Mouse (Mus musculus) limb, embryonic 14.5 days (tissue): ENCODE results near the gene Rpl38. TPM values are rescaled to one million over a fixed set of nuclear protein-coding genes. Genes with fewer than 3 reads are reported as not detected.

Experiments used
- ATAC-seq: fragments of 200-750 bp; cut with Nextera tagmentation; 2 replicates; pipeline ENCODE4 v1.8.0; 2017; ENCODE audit warnings: low read depth, moderate number of reproducible peaks, moderate TSS enrichment; ENCODE audit not compliant: low FRiP score
- DNase-seq: peaks from one replicate; pipeline ENCODE4 v3.0.0-alpha.2; 2015; ENCODE audit warnings: low spot score
- H3K27ac ChIP-seq: fragments of 300-500 bp; sonication (generic); replicated peaks from 2 replicates; pipeline ENCODE4 v1.5.1; 2014; ENCODE audit warnings: low read depth, mild to moderate bottlenecking, low read length, moderate library complexity, mixed read lengths
- H3K27me3 ChIP-seq: fragments of 300-500 bp; sonication (generic); 2 replicates; pipeline ENCODE4 v1.6.1; 2014; ENCODE audit warnings: low read length, mixed read lengths; ENCODE audit not compliant: control insufficient read depth, insufficient read depth
- H3K36me3 ChIP-seq: fragments of 300-500 bp; sonication (generic); 2 replicates; pipeline ENCODE4 v1.6.1; 2014; ENCODE audit warnings: mild to moderate bottlenecking, low read length, moderate library complexity, mixed read lengths; ENCODE audit not compliant: control insufficient read depth, insufficient read depth
- H3K4me1 ChIP-seq: fragments of 300-500 bp; sonication (generic); 2 replicates; pipeline ENCODE4 v1.6.1; 2014; ENCODE audit warnings: antibody characterized with exemption, low read length, mixed read lengths; ENCODE audit not compliant: control insufficient read depth, insufficient read depth
- H3K4me2 ChIP-seq: fragments of 300-500 bp; sonication (generic); replicated peaks from 2 replicates; pipeline ENCODE4 v1.6.1; 2014; ENCODE audit warnings: low read depth, mild to moderate bottlenecking, low read length, moderate library complexity; ENCODE audit not compliant: severe bottlenecking
- H3K4me3 ChIP-seq: fragments of 300-500 bp; sonication (generic); replicated peaks from 2 replicates; pipeline ENCODE4 v1.5.1; 2014; ENCODE audit warnings: low read length
- H3K9ac ChIP-seq: fragments of 300-500 bp; sonication (generic); 2 replicates; pipeline ENCODE4 v1.6.1; 2014; ENCODE audit warnings: mild to moderate bottlenecking, low read depth, low read length, moderate library complexity; ENCODE audit not compliant: severe bottlenecking
- H3K9me3 ChIP-seq: fragments of 300-500 bp; sonication (generic); 2 replicates; pipeline ENCODE4 v1.6.1; 2016; ENCODE audit warnings: low read length; ENCODE audit not compliant: control insufficient read depth
- POLR2A ChIP-seq: fragments of 200-500 bp; IDR thresholded peaks from 2 replicates; pipeline ENCODE4 v1.8.0; 2012; ENCODE audit warnings: inconsistent platforms, mild to moderate bottlenecking, moderate library complexity, borderline replicate concordance; ENCODE audit not compliant: insufficient read depth, insufficient read length; ENCODE audit errors: extremely low read depth
- WGBS: fragments of 180-500 bp; shearing (Covaris S2); extraction: QIAGEN DNeasy Blood & Tissue Kit; methylation state at CpG from one replicate; pipeline ENCODE4 v1.1.7; 2014; 5-methylcytosine and 5-hydroxymethylcytosine counted together
- polyA plus RNA-seq, 2 experiments: library from polyadenylated mRNA; depleted of rRNA in 1 of 2; stranded (reverse) in 1 of 2; unstranded in 1 of 2; fragments of >200 nt; fragmentation: Nextera tagmentation in 1 of 2; extraction: Ambion mirVana in 1 of 2; gene quantifications; 2 replicates each; pipeline versions ENCODE4 v1.2.1 to v1.2.3; 2012 to 2014

Rpl38 gene
- polyA plus RNA-seq, 2 experiments, result 1,139 to 2,419 TPM

DNA sequence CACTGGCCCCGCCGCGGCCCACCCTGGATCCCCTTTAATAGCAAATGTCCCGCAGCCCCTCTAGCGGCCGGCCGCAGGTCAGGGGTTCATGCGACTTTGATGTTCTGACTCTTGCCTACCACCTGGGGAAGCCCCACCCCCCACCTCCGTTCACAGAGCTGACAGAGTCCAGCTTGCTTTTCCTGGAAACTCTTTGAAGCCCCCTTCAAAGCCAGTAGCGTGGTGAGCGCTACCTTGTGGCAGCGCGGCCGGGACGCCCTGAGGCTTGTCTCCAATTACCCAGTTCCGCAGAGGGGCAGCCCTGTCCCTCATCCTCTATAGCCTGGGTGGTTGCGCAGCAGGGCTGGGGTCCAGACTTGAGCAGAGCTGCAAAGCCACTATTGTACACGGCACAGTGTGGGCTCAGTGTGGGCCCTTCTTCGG, 28.6 kb upstream of the Rpl38 start:
- ATAC-seq (no peak), DNase-seq (no peak)
- Histone ChIP-seq H3K4me1 (peaks cover 10% of the 10 kb centered on the region; the same call in 1 of the 2 replicates), H3K9me3 (no peaks in the 10 kb centered on the region), H3K27me3 (peaks cover 4% of the 10 kb centered on the region; the same call in 1 of the 2 replicates), H3K4me3 (no peak overlapping the region), H3K4me2 (peak overlapping the region; percentile 16; the same call in 1 of the 2 replicates), H3K27ac (no peak overlapping the region), H3K36me3 (no peaks in the 10 kb centered on the region), H3K9ac (no peak overlapping the region)
- no peak for TF ChIP-seq POLR2A
- 3% methylated on average over 19 of the region's 19 CpGs for WGBS

DNA sequence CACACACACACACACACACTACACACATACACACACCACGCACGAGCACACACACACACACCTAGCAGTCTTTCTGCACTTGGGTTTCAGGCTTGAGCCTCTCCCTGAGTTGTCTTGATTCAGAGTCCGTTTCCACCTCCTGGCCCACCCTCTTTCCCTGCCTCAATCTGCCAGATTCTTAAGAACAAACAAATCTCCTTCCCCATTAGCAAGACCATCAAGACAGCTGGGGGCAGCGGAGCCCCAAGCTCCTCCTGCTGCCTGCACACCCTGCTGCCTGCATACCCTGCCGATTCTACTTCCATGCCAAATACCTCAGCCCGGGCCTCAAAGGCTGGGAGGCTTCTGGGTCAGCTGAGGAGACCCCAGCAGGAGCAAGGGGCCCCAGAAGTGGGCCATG, 27.7 kb upstream of the Rpl38 start:
- WGBS, result 45% methylated on average over 6 of the region's 6 CpGs
- H3K4me3 ChIP-seq, result no peak overlapping the region
- ATAC-seq, result no peak

DNA sequence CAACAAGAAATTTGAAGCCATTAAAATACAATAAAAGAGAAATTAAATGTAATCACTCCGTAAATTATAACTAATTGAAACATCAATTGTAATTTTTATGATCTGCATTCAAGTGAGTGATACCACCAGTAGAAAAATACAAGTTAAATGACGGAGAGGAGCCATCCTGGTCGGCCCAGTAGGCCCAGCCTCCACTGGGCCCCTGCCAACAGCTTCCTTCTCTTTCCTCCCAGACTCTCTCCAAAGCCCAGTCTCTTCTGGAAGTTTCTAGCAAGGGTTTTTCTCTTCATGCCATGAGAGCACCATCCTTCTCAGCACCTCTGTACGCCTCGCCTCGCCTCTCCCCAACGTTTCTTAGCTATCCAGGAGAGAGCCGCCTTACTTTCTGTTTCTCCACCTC, 27.2 kb upstream of the Rpl38 start:
- Histone ChIP-seq H3K9me3 (no peaks in the 10 kb centered on the region), H3K36me3 (no peaks in the 10 kb centered on the region), H3K27me3 (peaks cover 4% of the 10 kb centered on the region; the same call in 1 of the 2 replicates), H3K27ac (no peak overlapping the region), H3K4me1 (peaks cover 10% of the 10 kb centered on the region; the same call in 1 of the 2 replicates), H3K4me2 (no peak overlapping the region), H3K4me3 (no peak overlapping the region), H3K9ac (0 out of 2 replicates have a peak overlapping the region, but pooled peaks have one; percentile 14)
- WGBS, result 84% methylated on average over 8 of the region's 8 CpGs
- no peak for ATAC-seq
- no peak for TF ChIP-seq POLR2A
- DNase-seq, result no peak

More for the DNA sequence above, 27.7 kb upstream of the Rpl38 start:
- Histone ChIP-seq H3K4me1 (peaks cover 10% of the 10 kb centered on the region; the same call in 1 of the 2 replicates), H3K27ac (no peak overlapping the region), H3K9me3 (no peaks in the 10 kb centered on the region), H3K9ac (0 out of 2 replicates have a peak overlapping the region, but pooled peaks have one; percentile 14), H3K36me3 (no peaks in the 10 kb centered on the region), H3K4me2 (no peak overlapping the region), H3K27me3 (peaks cover 4% of the 10 kb centered on the region; the same call in 1 of the 2 replicates)
- no peak for DNase-seq
- TF ChIP-seq POLR2A, result no peak

DNA sequence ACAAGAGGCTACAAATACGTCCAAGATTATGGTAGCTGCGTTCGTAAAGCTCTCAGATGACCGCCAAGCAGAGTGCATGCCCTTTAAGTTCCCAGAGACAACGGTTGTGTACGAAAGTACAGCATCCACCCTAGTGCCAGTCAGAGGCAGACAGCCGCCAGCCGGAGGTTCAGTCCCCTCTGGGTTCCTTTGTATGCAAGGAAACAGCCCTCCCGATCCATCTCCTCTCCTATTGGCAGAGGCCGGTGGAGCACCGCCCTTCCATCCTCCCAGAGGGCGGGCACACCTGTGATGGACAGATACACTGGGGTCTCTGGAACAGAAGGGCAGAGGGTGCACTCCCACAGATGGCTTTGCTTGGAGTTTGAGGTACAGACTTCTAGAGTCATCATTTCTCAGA, 26.1 kb upstream of the Rpl38 start:
- Histone ChIP-seq H3K27me3 (peaks cover 4% of the 10 kb centered on the region; the same call in 1 of the 2 replicates), H3K4me3 (no peak overlapping the region), H3K9me3 (peaks cover 4% of the 10 kb centered on the region; the same call in 1 of the 2 replicates), H3K9ac (no peak overlapping the region), H3K27ac (no peak overlapping the region), H3K4me2 (no peak overlapping the region), H3K4me1 (peaks cover 10% of the 10 kb centered on the region; the same call in 1 of the 2 replicates), H3K36me3 (no peaks in the 10 kb centered on the region)
- no peak for ATAC-seq
- 72% methylated on average over 12 of the region's 12 CpGs for WGBS
- TF ChIP-seq POLR2A, result no peak
- no peak for DNase-seq

DNA sequence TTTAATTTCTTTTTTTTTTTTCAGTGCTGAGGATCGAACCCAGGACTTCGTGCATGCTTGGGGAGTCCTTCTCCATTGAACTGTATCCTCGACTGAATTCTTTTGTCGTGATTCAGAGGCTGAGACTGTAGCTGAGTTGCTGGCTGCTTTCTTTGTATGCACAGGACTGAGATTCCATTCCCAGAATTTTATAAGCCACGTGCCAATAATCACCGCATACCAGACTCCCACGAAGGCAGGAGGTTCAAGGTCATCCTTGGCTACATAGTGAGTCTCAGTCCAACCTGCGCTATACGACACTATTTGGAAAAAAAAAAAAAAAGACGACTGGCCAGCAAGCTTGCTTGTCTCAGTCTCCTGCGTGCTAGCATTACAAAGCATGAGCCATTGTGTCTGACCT, 25.4 kb upstream of the Rpl38 start:
- no peaks in the 10 kb centered on the region for H3K36me3 ChIP-seq
- peaks cover 10% of the 10 kb centered on the region; the same call in 1 of the 2 replicates for H3K4me1 ChIP-seq
- H3K9ac ChIP-seq, result no peak overlapping the region
- DNase-seq, result no peak
- H3K27me3 ChIP-seq, result peaks cover 4% of the 10 kb centered on the region; the same call in 1 of the 2 replicates
- ATAC-seq, result no peak
- H3K4me2 ChIP-seq, result no peak overlapping the region
- peaks cover 4% of the 10 kb centered on the region; the same call in 1 of the 2 replicates for H3K9me3 ChIP-seq
- 68% methylated on average over 11 of the region's 11 CpGs for whole genome bisulfite sequencing
- H3K27ac ChIP-seq, result no peak overlapping the region
- H3K4me3 ChIP-seq, result no peak overlapping the region
- no peak for TF ChIP-seq POLR2A
